Mouse (Mus musculus) thymus, postnatal 25 days (tissue): Measurements from ENCODE around the gene Usp30.

Experiments
- DNase-seq: peaks from one replicate; pipeline ENCODE4 v3.0.0; 2022

Gene Usp30

GRCm38 (mm10) chr5:114065161-114065560 lies at the start of gene Usp30:
Gene Usp30 (plus strand): TSS chr5:114065461.
- DNase-seq: no peak

- no peak for DNase-seq
Measured at GRCm38 (mm10) chr5:114024390-114024789, 40.9 kb upstream of the Usp30 start.

- DNase-seq: no peak
Measured at GRCm38 (mm10) chr5:114024885-114025284, 40.4 kb upstream of the Usp30 start.

DNA sequence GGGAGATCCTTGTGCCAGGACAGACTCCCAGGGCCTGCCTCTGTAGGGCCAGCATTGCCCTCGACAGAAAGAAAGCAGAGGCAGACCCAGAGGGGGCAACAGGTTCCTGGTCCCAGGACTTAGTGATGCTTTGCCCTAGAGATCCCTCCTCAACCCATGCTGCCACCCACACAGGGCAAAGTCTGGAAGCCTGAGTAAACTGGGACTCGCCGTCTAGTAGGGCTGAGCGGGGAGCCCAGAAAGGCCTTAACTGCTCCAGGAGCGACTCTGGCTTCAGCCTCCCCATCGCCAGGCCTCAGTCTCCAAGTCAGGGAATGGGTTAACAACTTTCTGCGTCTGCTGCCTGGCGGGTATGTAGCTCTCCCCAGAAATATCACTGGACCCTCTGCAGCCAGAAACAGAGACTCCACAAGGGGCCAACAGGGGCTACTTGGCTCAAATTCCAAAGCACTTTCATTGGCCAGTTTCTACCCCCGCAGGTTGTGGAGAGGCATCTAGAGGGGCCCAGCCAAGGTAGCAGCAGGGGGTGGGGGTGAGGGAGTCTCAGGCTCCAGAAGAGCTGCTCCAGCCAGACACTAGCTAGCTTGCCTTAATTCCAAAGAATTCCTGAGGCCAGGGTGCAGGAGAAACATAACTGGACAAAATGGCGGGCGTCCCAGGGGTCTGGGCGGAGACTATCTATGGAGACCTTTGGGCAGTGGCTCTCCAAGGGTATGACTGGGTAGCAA lies 37.9 kb upstream of the Usp30 start:
- DNase-seq: no peak

DNA sequence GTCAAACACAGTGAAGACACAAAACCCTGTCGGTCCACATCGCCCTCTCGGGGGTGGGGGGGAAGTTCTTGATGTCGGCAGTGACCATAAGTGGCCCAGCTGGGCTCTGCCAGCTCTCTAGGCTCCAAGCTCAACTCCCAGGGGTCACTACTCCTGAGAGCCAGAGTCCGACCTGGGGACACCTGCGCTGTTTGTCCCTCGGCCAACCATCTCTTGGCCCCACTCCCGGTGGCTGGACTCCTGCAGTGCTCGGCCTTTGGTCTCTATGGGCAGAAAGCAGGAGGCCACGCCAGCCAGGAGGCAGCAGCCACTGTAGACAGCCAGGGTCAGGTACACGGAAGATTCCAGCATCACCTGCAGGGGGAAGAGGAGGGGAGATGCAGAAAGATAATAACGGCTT lies 37.1 kb upstream of the Usp30 start:
- no peak for DNase-seq

DNA sequence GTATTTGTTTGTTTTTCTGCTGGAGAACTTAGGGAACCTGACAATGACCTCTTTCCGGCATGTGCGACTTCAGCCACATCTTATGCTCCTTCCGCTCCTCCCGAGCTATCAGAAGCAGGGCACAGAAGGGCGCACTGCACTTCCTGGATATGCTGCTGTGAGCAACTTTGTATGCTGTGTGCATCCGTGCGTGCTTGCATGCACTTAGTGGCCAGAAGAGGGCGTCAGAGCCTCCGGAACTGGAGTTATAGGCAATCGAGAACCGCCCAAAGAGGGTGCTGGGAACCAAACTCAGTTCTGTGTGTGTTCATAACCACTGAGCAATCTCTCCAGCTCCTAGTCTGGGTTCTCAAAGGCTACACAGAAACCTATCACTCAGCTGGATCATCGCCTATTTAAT lies 34.6 kb upstream of the Usp30 start:
- DNase-seq: no peak

DNA sequence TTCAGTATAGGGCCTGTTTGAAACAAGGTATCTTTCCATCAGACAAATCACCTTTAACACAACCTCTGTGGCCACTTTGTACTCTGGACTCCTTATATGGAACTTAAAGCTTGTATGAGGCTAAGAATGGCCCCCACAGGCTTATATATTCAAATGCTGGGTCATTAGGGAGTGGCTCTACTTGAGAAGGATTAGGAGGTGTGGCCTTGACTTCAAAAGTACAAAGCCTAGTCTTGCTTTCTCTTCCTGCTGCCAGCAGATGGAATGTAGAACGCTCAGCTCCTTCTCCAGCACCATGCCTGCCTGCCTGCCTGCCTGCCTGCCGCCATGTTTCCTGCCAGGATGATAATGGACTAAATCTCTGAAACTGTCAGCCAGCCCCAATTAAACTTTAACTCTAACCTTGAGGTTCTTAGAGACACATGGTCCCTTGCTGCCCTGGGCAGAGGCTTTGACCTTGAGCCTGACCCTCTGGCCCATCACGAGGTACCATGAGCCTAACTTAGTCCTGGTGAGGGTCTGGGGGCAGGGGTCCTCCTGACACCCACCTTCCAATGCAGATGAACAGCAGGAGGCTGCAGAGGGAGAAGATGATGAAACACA lies 33.0 kb upstream of the Usp30 start:
- DNase-seq: no peak

DNA sequence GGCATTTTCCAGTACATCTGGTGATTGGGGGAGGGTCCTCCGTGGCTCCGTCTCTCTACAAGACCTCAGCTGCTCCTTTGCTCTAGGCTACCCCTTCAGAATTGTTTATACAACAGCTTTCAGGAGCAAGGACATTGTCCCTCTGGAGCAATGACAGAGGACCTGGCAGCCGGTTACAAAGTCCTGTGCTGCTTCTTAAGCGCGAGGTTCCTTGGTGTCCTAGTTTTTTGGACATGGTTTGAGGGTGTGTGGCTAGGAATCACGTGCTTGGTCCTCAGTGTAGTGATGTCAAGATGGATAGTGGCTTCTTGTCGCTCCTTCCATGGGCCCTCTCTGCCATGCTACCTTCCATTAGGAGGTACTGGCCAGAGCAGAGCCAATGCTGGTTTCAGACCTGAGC lies 30.9 kb upstream of the Usp30 start:
- DNase-seq: no peak

DNA sequence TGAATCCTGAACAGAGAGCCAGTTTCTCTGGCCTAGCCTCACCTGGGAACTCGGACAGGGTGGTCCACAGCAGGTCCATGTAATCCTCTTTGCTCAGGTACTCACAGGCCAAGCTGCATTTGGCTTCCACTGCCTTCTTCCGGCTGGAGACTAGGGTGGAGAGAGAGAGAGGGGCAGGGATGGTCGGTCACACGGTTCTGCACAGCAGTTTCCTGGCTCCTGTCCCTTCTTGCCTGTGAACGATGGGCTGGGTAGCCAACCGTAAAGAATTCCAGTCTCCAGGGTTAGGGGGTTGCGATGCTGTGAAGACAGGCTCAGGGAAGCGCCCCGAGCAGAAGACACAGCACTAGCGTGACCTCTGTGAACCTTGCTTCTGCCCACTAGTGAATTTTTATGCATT lies 30.1 kb upstream of the Usp30 start:
- no peak for DNase-seq

DNA sequence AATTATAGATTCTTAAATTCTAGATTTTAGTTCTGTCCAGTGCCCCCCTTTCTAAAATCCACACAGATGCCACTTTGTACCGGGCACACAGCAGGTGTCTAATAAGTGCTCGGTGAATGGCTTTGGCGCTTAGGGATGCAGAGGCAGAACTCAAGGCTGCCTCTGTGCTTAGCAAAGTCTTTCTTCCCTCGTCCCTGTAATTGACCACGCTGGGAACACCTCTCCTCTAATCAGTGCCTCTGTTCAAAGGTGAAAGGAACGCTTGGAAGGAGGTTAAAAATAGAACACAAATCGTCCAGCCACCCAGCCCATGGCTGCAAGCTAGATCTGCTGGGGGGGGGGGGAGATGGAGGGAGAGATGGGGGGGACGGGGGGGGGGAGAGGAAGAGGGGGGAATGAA lies 24.8 kb upstream of the Usp30 start:
- no peak for DNase-seq

GRCm38 (mm10) chr5:114040911-114041310 lies 24.4 kb upstream of the Usp30 start:
- DNase-seq: no peak

DNA sequence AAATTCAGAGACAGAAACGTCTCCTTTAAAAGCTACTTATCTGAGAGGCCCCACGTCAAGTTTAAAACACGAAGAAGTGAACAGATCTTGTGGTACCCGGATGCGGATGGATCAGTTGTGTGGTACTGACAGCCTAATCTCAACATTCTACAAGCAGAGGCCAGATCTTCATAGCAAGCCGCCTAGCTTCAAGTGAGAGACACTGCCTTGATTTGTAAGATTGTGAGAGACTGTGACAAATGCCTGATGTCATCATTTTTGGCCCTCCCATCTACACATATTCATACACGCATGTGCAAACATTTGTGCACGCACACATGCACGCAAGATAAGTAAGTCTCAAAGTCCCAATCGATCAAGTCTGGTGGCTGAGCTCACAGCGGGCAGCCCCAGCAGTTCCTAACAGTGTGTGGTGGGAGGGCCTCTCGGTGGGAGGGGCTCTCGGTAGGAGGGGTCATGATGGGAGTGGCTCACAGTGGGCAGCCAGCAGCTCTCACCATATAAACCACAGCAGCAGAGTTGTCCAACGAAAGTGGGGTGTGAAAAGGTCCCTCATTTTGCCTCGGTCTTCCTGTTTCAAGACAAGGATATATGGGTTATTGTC lies 23.8 kb upstream of the Usp30 start:
- DNase-seq: peak; percentile 3

GRCm38 (mm10) chr5:114043800-114044199 lies 21.5 kb upstream of the Usp30 start:
- no peak for DNase-seq

- no peak for DNase-seq
Measured at GRCm38 (mm10) chr5:114045134-114045533, 20.1 kb upstream of the Usp30 start.

DNA sequence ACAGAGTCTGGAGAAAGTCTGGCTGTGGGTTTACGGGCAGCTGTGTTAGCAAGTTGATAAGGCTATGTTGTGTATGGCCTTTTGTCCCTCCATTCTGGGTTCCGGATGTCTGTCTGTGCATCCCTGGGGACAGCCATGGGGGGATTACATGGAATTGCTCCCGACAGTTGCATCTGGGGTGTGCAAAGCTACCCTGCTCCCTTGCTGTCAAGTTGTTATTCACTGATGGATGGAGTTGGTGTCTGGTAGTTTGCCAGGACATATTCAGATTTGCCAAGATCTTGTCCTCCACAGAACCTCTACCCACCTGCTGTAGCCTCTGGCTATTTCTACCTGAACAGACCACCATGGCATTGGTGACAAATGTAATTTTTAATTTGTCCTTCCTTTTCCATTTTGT lies 19.1 kb upstream of the Usp30 start:
- DNase-seq: no peak

DNA sequence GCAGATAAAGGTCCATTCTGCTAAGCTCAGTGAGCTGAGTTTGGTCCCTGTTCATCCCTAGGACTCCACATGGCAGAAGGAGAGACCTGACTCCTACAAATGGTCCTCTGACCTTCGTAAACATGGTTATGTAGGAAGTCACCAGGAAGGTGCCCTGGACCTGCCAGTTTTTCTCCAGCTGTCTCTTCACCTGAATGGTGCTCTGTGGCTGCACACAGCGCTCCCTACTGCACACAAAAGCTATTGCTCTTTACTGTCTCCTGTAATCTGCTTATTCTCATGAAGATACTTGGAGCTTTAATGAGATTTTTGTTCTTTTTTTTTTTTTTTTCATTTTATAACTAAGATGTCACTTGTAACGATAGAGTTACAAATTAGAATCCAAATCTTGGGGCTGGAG lies 18.7 kb upstream of the Usp30 start:
- DNase-seq: no peak

DNA sequence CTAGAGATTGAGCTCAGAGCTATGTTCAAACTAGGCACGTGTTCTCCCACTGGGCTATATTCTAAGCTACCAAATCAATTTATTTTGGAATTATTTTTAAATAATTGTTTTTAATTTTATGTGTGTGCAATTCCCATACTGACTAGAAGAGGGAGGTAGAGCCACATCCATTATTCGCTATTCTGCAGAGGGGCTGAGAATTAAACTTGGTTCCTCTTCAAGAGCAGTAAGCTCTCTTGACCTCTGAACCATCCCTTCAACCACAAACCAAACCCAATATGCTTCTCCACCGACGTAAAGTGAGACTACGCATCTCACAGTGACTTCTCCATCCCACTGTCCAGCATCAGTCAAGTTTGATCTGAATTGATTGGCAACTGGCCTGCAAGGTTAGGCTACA lies 18.1 kb upstream of the Usp30 start:
- no peak for DNase-seq

- no peak for DNase-seq
Measured at GRCm38 (mm10) chr5:114048731-114049308, 16.4 kb upstream of the Usp30 start.

GRCm38 (mm10) chr5:114052246-114052761 lies 13.0 kb upstream of the Usp30 start:
- DNase-seq: peak; percentile 41

DNA sequence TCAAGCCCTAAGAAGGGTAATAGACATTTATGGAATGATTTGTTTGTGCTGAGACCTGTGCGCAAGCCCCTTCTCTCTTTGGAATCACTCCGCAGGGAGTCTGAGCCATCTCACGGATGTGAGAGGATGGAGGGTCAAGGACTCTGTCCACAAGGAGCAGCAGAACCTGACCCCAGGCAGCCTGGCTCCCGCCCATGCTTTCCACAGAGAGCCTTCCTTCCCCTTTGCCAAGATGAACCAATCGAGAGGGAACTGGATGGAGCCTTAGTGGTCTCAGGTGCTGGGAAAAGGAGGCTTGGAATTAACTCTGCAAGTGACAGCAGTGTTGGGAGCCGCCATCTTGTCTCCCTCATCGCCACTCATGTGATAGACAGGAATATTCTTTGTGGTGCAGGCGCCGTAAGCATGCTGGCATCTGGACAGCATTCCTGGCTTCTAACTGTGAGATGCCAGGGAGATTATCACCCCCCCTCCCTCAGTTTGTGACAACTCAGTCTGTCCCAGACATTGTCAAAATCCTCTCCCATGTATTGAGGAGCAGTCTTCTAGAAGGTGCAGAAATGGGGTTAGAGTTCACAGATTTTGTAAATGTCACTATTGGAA lies 8.0 kb upstream of the Usp30 start:
- DNase-seq: no peak

DNA sequence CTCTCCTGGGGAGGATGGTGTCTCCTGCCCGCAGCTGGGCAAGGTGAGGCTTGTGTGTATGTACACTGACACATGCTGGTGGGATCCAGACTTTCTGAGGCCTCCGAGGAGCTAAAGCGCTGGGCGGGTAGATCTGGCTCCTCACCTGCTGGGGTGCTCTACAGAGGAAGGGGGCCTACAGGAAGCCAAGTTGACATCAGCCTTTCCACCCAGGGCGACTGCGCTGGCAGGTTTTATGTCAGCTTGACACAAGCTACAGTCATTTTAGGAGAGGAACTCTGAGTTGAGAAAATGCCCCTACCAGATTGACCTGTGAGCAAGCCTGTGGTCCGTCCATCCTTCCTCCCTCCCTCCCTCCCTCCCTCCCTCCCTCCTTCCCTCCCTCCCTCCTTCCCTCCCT lies 3.6 kb upstream of the Usp30 start:
- DNase-seq: no peak

GRCm38 (mm10) chr5:114063958-114064357 lies 1.3 kb upstream of the Usp30 start:
- no peak for DNase-seq

- DNase-seq: no peak
Measured at GRCm38 (mm10) chr5:114066601-114067000, 1.3 kb downstream of the Usp30 start.

DNA sequence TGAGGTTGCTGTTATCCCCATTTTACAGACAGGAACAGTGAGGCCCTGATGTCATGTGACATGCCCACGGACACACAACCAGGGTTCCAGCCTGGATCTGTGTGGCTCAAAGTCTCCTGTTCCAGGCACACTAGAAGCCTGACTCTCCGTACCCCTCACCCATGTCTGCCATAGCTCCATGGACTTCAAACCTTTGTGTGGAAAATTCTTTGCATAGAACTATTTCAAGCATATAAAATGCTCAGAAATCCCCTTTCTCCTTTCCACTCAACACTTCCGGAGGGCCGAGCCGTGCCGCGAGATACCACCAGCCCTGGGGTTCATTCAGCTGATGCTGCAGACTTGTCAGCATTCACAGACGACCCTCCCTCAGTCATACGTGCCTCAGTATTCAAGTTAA lies 2.3 kb downstream of the Usp30 start:
- no peak for DNase-seq
